Mouse (Mus musculus): ENCODE measurements around the gene Elovl5. TPM values are rescaled to one million over a fixed set of nuclear protein-coding genes. Genes with fewer than 3 reads are reported as not detected.
A peak's percentile ranks its signal among the peaks of the same experiment; 100 is the strongest.

The Elovl5 gene
- polyA plus RNA-seq, 2 experiments, result 59.1 to 72.7 TPM

DNA sequence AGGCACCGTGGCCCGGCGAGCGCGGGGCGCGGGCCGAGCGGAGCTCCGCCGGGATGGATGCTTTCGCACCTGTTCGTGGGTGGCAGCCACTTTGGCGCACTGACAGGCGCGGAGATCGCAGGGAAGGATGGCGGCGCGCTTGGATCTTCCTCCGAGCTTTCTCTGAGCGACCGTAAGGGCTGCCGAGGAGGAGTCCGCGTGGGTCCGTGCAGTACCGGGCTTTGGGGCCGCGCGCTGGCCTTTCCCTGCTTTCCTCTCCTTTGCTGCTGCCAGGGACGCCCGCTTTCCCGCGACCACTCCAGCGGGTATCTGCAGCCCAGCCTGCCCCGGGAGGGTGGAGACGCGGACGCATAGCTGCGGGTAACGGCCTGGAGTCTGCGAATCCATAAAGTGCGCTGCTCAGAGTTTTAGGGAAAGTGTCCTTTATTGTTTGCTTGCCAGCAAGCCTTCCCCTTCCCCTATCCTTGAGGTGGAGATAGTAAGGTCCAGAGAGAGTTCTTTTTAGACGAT lies 513 bp downstream of the Elovl5 start:
- Histone ChIP-seq H3K9me3 (ENCODE audit: control insufficient read depth, low read length) (no peaks in the 10 kb centered on the region), H3K9ac (ENCODE audit: low read depth, low read length, severe bottlenecking) (peak overlapping the region; percentile 82), H3K27me3 (ENCODE audit: control insufficient read depth, insufficient read depth, low read length) (no peaks in the 10 kb centered on the region), H3K27ac (replicated peaks; ENCODE audit: low read depth, low read length) (peak overlapping the region; percentile 81), H3K4me3 (replicated peaks; ENCODE audit: low read length) (peak overlapping the region; percentile 86), H3K36me3 (ENCODE audit: control insufficient read depth, insufficient read depth, low read length) (no peaks in the 10 kb centered on the region), H3K4me1 (ENCODE audit: control insufficient read depth, insufficient read depth, low read length) (peaks cover 11% of the 10 kb centered on the region), H3K4me2 (replicated peaks; ENCODE audit: low read depth, low read length, severe bottlenecking) (peak overlapping the region; percentile 77)
- ATAC-seq (ENCODE audit: low FRiP score, low read depth) (peak; percentile 17), DNase-seq (ENCODE audit: low spot score) (no peak)
- 2% methylated on average over 41 of the region's 45 CpGs for WGBS
- no peak for TF ChIP-seq POLR2A (IDR thresholded peaks at IDR 0.05; ENCODE audit: borderline replicate concordance, extremely low read depth, insufficient read depth, insufficient read length)

GRCm38 (mm10) chr9:77918211-77918610 lies 1.0 kb downstream of the Elovl5 start:
- Histone ChIP-seq H3K9me3 (ENCODE audit: control insufficient read depth, low read length) (no peaks in the 10 kb centered on the region), H3K4me1 (ENCODE audit: control insufficient read depth, insufficient read depth, low read length) (peaks cover 14% of the 10 kb centered on the region), H3K4me3 (replicated peaks; ENCODE audit: low read length) (peak overlapping the region; percentile 86), H3K9ac (ENCODE audit: low read depth, low read length, severe bottlenecking) (peak overlapping the region; percentile 82), H3K4me2 (replicated peaks; ENCODE audit: low read depth, low read length, severe bottlenecking) (peak overlapping the region; percentile 77), H3K27me3 (ENCODE audit: control insufficient read depth, insufficient read depth, low read length) (no peaks in the 10 kb centered on the region), H3K36me3 (ENCODE audit: control insufficient read depth, insufficient read depth, low read length) (no peaks in the 10 kb centered on the region), H3K27ac (replicated peaks; ENCODE audit: low read depth, low read length) (no peak overlapping the region)
- DNase-seq (ENCODE audit: low spot score), result no peak
- TF ChIP-seq POLR2A (IDR thresholded peaks at IDR 0.05; ENCODE audit: borderline replicate concordance, extremely low read depth, insufficient read depth, insufficient read length), result no peak
- 25% methylated on average over 10 of the region's 10 CpGs for WGBS
- ATAC-seq (ENCODE audit: low FRiP score, low read depth), result no peak

- ATAC-seq (ENCODE audit: low FRiP score, low read depth), result no peak
- DNase-seq (ENCODE audit: low spot score), result no peak
- no peak for TF ChIP-seq POLR2A (IDR thresholded peaks at IDR 0.05; ENCODE audit: borderline replicate concordance, extremely low read depth, insufficient read depth, insufficient read length)
- WGBS, result 69% methylated on average over 5 of the region's 5 CpGs
- Histone ChIP-seq H3K4me3 (replicated peaks; ENCODE audit: low read length) (peak overlapping the region; percentile 86; the same call in 1 of the 2 replicates), H3K36me3 (ENCODE audit: control insufficient read depth, insufficient read depth, low read length) (no peaks in the 10 kb centered on the region), H3K4me1 (ENCODE audit: control insufficient read depth, insufficient read depth, low read length) (peaks cover 17% of the 10 kb centered on the region), H3K27me3 (ENCODE audit: control insufficient read depth, insufficient read depth, low read length) (no peaks in the 10 kb centered on the region), H3K4me2 (replicated peaks; ENCODE audit: low read depth, low read length, severe bottlenecking) (peak overlapping the region; percentile 77; the same call in 1 of the 2 replicates), H3K27ac (replicated peaks; ENCODE audit: low read depth, low read length) (no peak overlapping the region), H3K9ac (ENCODE audit: low read depth, low read length, severe bottlenecking) (no peak overlapping the region), H3K9me3 (ENCODE audit: control insufficient read depth, low read length) (no peaks in the 10 kb centered on the region)
Observed at GRCm38 (mm10) chr9:77918961-77919670, 2.0 kb downstream of the Elovl5 start.

DNA sequence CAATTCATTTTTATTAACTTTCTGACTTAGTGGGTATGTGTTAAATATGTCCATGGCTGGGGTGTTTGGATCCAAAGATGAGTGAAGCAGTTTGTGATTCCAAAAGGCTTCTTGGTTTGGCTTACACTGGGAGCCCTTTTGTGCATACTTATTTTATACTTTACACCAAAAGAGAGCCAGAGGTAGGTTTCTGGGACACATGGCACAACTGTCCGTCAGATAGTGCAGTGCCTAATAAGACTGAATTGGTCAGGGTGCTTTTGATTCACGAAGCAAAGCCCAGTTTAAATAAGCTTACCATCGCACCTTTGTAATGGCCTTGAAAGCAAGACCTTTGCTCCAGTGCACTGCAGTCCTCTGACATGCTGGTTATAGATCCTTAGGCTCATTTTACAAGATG lies 3.3 kb downstream of the Elovl5 start:
- no peak overlapping the region for H3K4me2 ChIP-seq (replicated peaks; ENCODE audit: low read depth, low read length, severe bottlenecking)
- peaks cover 23% of the 10 kb centered on the region for H3K4me1 ChIP-seq (ENCODE audit: control insufficient read depth, insufficient read depth, low read length)
- no peak for TF ChIP-seq POLR2A (IDR thresholded peaks at IDR 0.05; ENCODE audit: borderline replicate concordance, extremely low read depth, insufficient read depth, insufficient read length)
- H3K27me3 ChIP-seq (ENCODE audit: control insufficient read depth, insufficient read depth, low read length), result no peaks in the 10 kb centered on the region
- no peak overlapping the region for H3K9ac ChIP-seq (ENCODE audit: low read depth, low read length, severe bottlenecking)
- 84% methylated on average over 3 of the region's 3 CpGs for WGBS
- ATAC-seq (ENCODE audit: low FRiP score, low read depth) (no peak), DNase-seq (ENCODE audit: low spot score) (no peak)
- no peak overlapping the region for H3K4me3 ChIP-seq (replicated peaks; ENCODE audit: low read length)
- H3K36me3 ChIP-seq (ENCODE audit: control insufficient read depth, insufficient read depth, low read length), result no peaks in the 10 kb centered on the region
- no peaks in the 10 kb centered on the region for H3K9me3 ChIP-seq (ENCODE audit: control insufficient read depth, low read length)
- no peak overlapping the region for H3K27ac ChIP-seq (replicated peaks; ENCODE audit: low read depth, low read length)

DNA sequence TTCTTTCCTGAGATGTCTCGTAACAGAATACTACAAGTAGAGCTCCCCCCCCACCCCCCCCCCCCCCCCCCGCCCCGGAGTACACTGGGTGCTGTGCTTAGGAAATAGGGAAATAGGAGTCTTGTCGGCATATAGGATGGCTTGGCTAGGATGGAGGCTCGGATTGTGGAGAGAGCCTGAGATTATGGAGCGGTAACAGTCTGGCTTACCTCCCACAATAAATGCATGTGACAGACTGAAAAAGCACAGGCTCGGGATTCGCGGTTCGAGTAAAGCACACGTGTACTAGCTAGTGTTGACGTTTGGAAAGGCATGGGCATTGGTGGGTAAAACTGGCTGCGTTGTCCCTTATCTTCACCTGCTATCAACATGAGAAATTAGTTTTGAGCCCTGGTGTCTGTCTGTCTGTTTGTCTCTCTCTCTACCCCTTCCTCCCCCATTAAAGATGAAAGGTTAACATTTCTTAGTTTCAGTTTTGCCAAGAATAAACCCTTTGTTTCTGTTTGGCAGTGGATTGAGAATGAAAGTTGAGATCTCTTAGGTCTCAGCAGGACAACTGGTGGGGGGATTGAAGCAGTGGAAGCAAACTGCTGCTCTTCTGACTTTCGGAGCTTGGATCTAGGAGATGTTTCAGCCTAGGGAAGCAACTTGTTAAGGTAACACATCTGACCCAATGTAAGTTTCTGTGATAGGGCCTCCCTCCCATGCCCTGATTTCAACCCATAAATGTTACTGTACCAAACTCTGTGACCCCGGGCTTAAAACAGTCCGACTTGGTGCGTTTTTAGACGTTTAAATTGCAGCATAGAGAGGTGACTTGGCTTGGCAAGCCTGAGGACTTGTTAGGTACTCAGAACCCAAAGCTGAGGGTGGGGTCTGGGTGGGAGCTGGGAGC lies 4.4 kb downstream of the Elovl5 start:
- no peak overlapping the region for H3K27ac ChIP-seq (replicated peaks; ENCODE audit: low read depth, low read length)
- H3K4me3 ChIP-seq (replicated peaks; ENCODE audit: low read length), result no peak overlapping the region
- TF ChIP-seq POLR2A (IDR thresholded peaks at IDR 0.05; ENCODE audit: borderline replicate concordance, extremely low read depth, insufficient read depth, insufficient read length), result no peak
- 81% methylated on average over 16 of the region's 18 CpGs for WGBS
- no peak overlapping the region for H3K4me2 ChIP-seq (replicated peaks; ENCODE audit: low read depth, low read length, severe bottlenecking)
- H3K4me1 ChIP-seq (ENCODE audit: control insufficient read depth, insufficient read depth, low read length), result peaks cover 24% of the 10 kb centered on the region
- no peak for ATAC-seq (ENCODE audit: low FRiP score, low read depth)
- no peak for DNase-seq (ENCODE audit: low spot score)
- no peak overlapping the region for H3K9ac ChIP-seq (ENCODE audit: low read depth, low read length, severe bottlenecking)
- no peaks in the 10 kb centered on the region for H3K36me3 ChIP-seq (ENCODE audit: control insufficient read depth, insufficient read depth, low read length)
- H3K27me3 ChIP-seq (ENCODE audit: control insufficient read depth, insufficient read depth, low read length), result no peaks in the 10 kb centered on the region
- no peaks in the 10 kb centered on the region for H3K9me3 ChIP-seq (ENCODE audit: control insufficient read depth, low read length)
